Mouse (Mus musculus) mouse trophoblast stem cell (cell line): ENCODE measurements at regions not wholly inside any gene's neighbourhood (a gene's known extent, or its start where the extent isn't known, plus 50 kb on each side); places are given as distances from the start of the nearest gene placed in this dataset.

Source experiments
- in situ Hi-C, 2 experiments: fragments of 300-500 bp; cut with MseI, MboI; formaldehyde crosslinking; loops; 2 replicates in 1 of 2; 3 replicates in 1 of 2; pipeline ENCODE4 v1.15.1; 2025

DNA sequence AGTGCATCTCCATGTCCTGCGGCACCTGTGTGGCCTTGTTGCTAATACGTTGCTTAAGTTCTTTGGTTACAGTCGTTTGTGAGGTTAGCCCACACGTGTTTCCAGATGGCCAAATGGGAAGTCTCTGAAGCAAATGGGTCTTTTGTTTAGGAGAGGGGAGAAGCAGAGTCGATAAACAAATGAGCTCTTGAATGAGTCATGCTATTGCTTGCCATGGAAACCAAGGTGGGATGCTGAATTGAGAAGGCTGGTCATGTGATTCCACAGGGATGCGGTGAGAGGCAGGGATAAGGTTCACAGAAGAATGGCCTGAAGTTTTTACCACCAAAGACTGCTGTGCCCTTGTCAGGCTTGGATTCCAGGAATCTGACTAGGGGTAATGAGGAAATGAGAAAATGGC is 214.8 kb upstream of the Elac2 start:
- in situ Hi-C loops, result no loop called here

GRCm38 (mm10) chr11:64776691-64777090 is 202.1 kb upstream of the Elac2 start:
- in situ Hi-C loops, result no loop called here

DNA sequence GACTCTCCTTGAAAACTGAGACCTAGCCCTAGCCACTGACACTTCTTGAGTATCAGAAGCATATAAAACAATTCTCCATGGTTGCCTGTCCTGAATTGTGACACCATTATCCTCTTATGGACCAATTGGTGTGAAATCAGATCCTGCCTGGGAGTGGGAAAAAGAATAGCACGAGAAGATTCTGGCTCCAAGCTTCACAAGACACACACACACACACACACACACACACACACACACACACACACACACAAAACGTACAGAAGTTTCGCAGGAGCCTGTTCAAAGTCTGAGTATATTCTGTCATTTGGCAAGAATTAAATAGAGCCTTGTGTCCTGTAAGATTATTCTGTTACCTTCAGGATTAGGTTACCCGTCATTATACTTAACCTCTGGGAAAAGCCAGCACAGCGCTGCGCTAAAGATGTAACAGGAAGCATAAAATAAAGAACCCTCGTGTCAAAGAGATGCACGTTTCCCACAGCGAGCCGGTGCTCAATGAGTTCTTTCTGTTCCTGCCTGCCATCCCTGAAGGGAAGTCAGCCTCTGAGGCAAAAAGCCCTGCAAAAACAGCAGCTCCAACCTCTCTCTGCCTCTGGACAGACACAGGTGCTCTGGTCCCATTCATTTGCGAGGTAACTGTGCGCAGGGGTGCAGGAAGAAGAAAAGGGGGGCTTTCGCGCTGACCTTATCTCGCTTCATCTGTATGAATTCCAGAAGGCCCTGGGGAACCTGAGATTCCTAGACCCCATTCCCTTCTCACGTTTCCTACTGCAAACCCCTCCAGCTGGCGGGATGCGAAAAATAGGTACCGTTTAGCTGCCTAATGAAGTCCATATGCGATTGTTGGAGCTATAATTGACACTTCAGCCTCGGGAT is 178.4 kb upstream of the Elac2 start:
- in situ Hi-C loops, result no loop called here

DNA sequence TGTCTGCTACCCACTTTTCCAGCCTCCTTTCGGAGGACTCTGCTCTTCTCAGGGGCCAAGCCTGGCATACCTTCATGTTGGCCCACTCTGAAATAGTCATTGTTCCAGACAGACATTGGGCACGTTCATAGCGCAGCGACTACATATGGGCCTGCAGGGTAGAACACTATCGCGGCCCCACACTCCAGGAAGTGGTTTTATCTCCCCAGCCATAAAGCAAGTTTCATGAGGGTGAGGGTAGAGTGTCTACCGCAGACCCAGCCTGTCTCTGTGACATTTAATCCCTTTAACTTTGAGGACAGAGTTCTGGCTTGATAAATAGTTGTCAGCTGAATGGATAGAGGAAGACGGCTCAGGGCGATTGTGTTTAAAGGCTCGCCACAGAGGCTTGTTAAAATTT is 177.5 kb upstream of the Elac2 start:
- in situ Hi-C loops, result no loop called here

DNA sequence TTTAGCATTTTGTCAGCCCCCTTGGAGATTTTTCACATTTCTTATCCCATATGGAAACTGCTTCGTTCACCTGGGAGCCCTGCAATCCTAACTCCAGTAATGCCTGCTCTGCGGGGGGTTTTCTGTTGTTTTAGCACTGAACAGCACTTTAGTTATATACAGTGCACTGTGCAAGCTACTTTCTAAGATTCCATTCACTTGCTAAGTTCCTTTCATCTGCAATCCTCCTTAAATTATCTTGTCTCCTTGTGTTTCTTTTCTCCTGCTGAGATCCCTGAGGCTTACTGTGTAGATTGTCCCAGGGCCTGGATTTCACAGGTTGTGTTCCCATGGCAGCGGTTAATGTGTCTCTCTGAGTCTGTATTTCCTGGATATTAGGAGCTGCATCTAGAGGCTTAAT is 173.3 kb upstream of the Elac2 start:
- in situ Hi-C loops, result no loop called here

- in situ Hi-C loops, result no loop called here
These were observed 166.4 kb upstream of the Elac2 start for GRCm38 (mm10) chr11:64812408-64812807.

- in situ Hi-C loops, result no loop called here
These were observed 149.4 kb upstream of the Elac2 start for GRCm38 (mm10) chr11:64829429-64829828.

DNA sequence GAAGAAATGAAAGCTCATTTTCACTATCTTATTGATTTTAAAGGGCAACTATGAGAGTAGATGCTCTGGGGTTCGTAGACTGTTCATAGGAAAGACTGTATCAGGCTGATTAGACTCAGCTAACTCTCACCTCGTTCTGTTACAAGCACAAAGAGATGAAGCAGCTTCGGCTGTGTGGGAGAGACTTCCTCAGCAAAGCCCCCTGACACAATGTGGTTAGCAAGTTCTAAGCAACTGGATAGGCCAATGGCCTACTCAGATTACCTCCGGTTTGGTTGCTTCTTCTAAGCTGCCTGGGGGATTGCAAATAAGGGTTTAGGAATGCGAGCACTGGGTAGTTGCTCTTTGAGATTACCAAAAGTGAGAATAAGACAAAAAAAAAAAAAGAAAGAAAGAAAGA is 146.4 kb upstream of the Elac2 start:
- in situ Hi-C loops, result no loop called here

- in situ Hi-C loops, result no loop called here
These were observed 145.1 kb upstream of the Elac2 start for GRCm38 (mm10) chr11:64833786-64834185.

GRCm38 (mm10) chr11:64836771-64837170 is 142.1 kb upstream of the Elac2 start:
- in situ Hi-C loops, result no loop called here

DNA sequence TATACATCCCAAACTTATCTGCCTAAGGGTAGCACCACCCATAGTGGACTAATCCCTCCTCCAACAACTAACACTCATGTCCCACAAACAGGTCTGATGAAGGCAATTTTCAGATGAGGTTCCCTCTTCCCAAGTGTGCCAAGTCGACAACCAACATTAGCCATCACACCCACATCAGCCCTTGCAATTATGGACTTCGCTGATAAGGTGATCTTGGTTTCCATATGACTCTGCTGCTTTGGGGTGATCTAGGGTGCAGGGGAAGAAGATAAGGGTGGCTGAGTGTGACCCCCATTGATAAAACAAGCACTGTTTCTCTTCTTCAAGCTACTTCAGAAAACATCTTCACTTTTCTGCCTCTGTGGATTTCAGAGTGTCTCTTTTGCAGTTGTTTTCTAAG is 137.7 kb upstream of the Elac2 start:
- in situ Hi-C loops, result no loop called here

DNA sequence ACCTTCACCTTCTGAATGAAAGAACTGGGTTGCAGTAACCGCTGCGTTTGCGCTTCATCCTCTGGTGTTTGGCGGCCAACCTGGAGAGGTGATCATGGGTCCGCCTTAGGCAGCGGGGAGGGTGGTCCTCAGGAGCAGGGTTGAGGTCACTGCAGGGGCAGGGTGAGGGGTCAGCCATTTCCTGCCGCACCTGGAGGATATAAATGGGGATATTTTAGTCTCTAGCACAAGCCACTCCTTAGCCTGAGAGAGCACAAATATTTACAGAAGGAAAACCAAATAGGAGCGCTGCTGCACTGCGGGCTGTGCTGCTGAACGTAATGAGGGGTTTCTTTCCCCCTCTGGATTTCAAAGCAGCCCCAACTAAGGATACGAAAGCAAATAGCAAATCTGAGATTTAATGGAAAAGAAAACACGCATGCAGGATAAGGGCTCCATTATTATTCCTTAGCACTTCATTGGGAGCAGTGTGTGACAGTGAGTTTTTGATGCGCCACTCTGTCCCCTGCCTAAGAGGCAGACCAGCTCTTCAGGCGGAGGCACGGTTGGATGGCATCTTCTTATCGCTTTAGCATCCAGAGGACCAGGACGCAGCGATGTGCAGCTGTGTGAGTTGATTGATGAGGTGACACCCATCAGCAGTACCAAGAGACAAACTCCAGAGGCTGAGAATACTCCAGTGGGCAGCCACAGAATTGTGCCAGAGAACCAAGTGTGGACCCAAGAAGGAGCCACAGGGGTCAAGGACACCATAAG is 135.9 kb upstream of the Elac2 start:
- in situ Hi-C loops, result no loop called here

GRCm38 (mm10) chr11:64846577-64847147 is 132.2 kb upstream of the Elac2 start:
- in situ Hi-C loops, result no loop called here

GRCm38 (mm10) chr11:64859636-64860035 is 119.2 kb upstream of the Elac2 start:
- in situ Hi-C loops, result no loop called here

- in situ Hi-C loops, result loop anchor here in 1 of 2 experiments (10.0 kb wide), 1 partner anchor 126 kb away; no protein-coding TSS in a partner anchor
These were observed 98.2 kb upstream of the Elac2 start for GRCm38 (mm10) chr11:64880674-64881073.

- in situ Hi-C loops, result loop anchor here in 1 of 2 experiments (10.0 kb wide), 1 partner anchor 130 kb away; no protein-coding TSS in a partner anchor
These were observed 94.3 kb upstream of the Elac2 start for GRCm38 (mm10) chr11:64884518-64884917.

GRCm38 (mm10) chr11:64889335-64890020 is 89.4 kb upstream of the Elac2 start:
- in situ Hi-C loops, result loop anchor here (5.0 to 10.0 kb wide), 2 partner anchors 135 to 137 kb away; no protein-coding TSS in a partner anchor

DNA sequence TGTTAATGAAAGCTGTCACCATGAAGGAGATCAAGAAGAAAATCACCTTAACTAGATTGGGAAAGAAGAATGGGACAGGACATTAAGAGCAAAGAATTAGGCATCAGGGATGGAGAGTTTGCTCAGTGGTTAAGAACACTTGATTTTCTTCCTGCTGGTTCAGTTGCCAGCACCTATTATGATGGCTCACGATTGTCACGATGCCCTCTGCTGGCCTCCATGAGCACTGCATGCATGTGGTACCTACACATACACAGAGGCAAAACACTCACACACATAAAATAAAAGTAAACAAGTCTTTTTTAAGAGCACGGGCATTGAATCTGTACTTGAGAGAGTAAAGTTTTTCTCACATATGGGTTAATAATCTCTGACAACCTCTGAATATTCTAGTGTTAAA is 88.1 kb upstream of the Elac2 start:
- in situ Hi-C loops, result no loop called here

DNA sequence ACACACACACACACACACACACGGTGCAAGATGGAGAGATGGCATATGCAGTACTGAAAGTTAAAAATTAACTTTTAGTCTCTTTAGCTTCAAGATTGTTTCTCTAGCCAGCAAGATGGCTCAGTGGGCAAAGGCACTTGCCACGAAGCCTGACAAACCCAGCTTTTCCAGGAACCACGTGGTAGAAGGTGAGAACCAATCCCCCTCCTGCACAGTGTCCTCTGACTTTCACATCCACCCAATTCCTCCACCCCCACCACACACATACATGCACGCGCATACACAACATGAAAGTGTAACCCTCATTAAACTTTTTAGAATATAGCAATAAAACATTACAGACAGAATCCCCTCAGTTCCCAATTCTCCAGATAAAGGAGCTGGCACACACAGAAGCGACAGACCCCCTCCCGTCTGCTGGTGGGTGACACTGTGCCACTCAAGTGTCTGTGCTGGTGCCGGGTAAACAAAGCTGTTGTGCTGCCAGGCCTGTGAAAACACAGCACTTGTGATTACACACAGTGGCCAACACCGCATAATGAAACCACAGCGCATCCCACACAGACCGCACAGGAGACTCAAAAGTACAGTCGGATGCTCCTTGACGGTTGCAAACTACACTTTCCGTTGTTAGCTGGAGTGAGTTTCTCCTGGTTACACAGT is 82.9 kb upstream of the Elac2 start:
- in situ Hi-C loops, result no loop called here

DNA sequence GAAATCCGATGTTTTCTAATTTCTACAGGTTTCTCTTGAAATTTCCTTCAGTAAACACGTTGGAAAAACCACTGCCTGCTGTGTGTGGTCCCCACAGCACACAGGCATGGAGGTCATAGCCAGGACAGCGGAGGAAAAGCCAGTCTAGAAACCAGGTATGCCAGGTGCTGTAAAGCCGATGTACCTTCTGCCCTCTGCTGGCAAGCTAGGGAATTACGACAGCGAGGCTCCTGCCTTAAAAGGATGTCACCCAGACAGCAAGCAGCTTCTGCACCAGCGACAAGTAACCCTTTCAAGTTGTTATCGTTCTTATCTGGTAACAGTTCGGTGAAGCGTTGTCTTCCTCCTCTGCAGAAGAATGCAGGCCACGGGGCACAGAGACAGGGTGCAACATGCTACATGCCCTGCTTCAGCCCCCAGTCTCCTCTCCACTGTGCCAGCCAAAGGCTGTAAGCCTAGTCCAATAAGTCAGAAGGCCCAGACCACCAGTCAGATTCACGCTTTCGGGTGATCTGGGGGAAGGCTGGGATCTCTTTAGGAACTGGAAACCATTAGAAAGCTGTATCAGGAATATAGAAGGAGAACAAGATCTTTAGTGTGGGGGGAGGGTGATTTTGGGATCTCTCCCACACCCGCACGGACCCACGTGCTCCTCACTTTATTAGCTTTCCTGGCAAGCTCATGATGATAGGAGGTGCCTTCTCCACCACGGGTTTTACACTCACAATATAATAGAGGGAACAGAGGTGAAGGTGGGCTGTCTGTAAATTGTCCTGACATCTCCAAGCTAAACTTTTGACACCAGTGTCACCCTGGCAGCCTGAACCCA is 79.9 kb upstream of the Elac2 start:
- in situ Hi-C loops, result no loop called here
